Comparison of ENCODE assay signal across 9 mouse cellular contexts in the genomic region with DNA sequence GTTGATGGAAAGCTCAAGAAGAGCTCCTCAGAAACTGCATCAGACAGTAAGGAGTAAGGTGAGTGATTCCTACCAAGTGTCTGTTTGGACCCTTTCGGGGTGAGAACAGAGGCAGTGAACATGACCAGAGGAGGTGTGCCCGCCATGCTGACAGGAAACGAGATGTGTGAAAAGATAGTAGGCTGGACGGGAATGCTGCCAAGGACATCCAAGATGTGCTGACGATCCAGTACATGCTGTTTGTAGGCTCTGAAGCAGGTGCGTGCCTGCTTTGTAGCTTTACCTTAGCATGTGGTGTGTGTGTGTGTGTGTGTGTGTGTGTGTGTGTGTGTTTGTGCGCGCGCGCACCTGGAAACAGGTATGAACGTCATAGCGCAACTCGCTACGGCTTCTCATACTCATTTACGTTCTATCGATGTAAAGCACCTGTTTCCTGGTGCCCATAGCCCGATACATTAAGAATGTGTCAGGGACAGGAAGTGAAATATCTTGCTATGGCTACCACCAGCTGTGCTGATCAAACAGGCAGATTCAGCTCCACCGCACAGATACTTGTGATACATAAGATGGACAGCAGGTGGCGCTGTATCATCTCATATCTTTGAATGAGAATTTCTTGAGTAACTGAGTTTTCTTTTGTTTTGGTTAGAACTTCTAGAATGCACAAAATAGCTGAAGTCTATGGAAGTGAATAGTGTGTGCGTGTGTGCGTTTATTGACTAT.
DNase-seq lines count a peak whose midpoint lies in the region; ATAC-seq and TF ChIP-seq lines count a peak whose summit lies in the region.
"Had no signal": no experiment of that assay in that cellular context is flagged by ENCODE, and none has a peak within 500 bp of the region (broad histone marks: within the 10 kb centered on the region; RNA-seq: fewer than 3 reads in every experiment).

No protein-coding gene starts in this region.

- H3K4me1 ChIP-seq in liver, embryonic 12.5 days = no peaks in the 10 kb centered on the region
- H3K4me1 ChIP-seq in hindbrain, postnatal 0 days (ENCODE audit: insufficient read depth, low read length) = no peaks in the 10 kb centered on the region
- H3K4me1 ChIP-seq: embryonic facial prominence, embryonic 15.5 days had no signal

- intact Hi-C loops in left cerebral cortex, postnatal 36 days (cut with DNase I) = loop anchor here (10.0 kb wide), 1 partner anchor 1020 kb away; no protein-coding TSS in a partner anchor

- H3K4me2 ChIP-seq in liver, embryonic 12.5 days = no peak overlapping the region
- no peak overlapping the region for H3K4me2 ChIP-seq in hindbrain, postnatal 0 days (ENCODE audit: low read depth, low read length)
- H3K4me2 ChIP-seq: embryonic facial prominence, embryonic 15.5 days had no signal

- no peaks in the 10 kb centered on the region for H3K9me3 ChIP-seq in liver, embryonic 12.5 days (replicated peaks)
- no peaks in the 10 kb centered on the region for H3K9me3 ChIP-seq in hindbrain, postnatal 0 days (ENCODE audit: low read length)
- H3K9me3 ChIP-seq: embryonic facial prominence, embryonic 15.5 days had no signal

- WGBS in liver, embryonic 12.5 days (ENCODE audit: insufficient replicate concordance) = 46% methylated on average over 21 of the region's 21 CpGs
- WGBS in hindbrain, postnatal 0 days = 59% methylated on average over 21 of the region's 21 CpGs

- no peak overlapping the region for H3K9ac ChIP-seq in liver, embryonic 12.5 days
- H3K9ac ChIP-seq in hindbrain, postnatal 0 days (replicated peaks; ENCODE audit: low read length) = no peak overlapping the region
- H3K9ac ChIP-seq: embryonic facial prominence, embryonic 15.5 days had no signal

- no peaks in the 10 kb centered on the region for H3K27me3 ChIP-seq in liver, embryonic 12.5 days (replicated peaks)
- no peaks in the 10 kb centered on the region for H3K27me3 ChIP-seq in hindbrain, postnatal 0 days (ENCODE audit: insufficient read depth, low read length)

- peak; percentile 89 for TF ChIP-seq CTCF in hindbrain, postnatal 0 days (IDR thresholded peaks at IDR 0.05; ENCODE audit: low read depth)

- H3K4me3 ChIP-seq in liver, embryonic 12.5 days = no peak overlapping the region
- H3K4me3 ChIP-seq in hindbrain, postnatal 0 days (ENCODE audit: low read length) = no peak overlapping the region
- H3K4me3 ChIP-seq: embryonic facial prominence, embryonic 15.5 days had no signal

- no peak for ATAC-seq in liver, embryonic 12.5 days
- ATAC-seq in hindbrain, postnatal 0 days = 0 out of 2 replicates have a peak, but pooled peaks have one; percentile 45
- ATAC-seq in inflammation-experienced regulatory T-cells, adult 6 months = no peak

- peak; percentile 29 for DNase-seq in liver
- peak; percentile 22 for DNase-seq in adrenal gland, postnatal 25 days
- DNase-seq in fibroblast of lung, adult 2 months (ENCODE audit: low read depth) = peak; percentile 9
- peak; percentile 89 for DNase-seq in hindbrain, postnatal 0 days (ENCODE audit: low spot score)
- DNase-seq in left cerebral cortex, postnatal 36 days (ENCODE audit: low spot score in 2 of 2) = peak; percentile 29 to 55
- peak; percentile 27 for DNase-seq in ovary, postnatal 14 days (ENCODE audit: low spot score)

- H3K36me3 ChIP-seq in liver, embryonic 12.5 days = no peaks in the 10 kb centered on the region
- H3K36me3 ChIP-seq in hindbrain, postnatal 0 days (ENCODE audit: insufficient read depth, low read length) = no peaks in the 10 kb centered on the region
- H3K36me3 ChIP-seq: embryonic facial prominence, embryonic 15.5 days had no signal

- H3K27ac ChIP-seq in liver, embryonic 12.5 days = no peak overlapping the region
- no peak overlapping the region for H3K27ac ChIP-seq in hindbrain, postnatal 0 days
- H3K27ac ChIP-seq: embryonic facial prominence, embryonic 15.5 days had no signal

Comparison
In these comparisons a context has a peak if more than half of its experiments do, and no peak if none do; other contexts are left out.
1. DNase-seq: peak in every context shown above with its lines; median percentile 89 in hindbrain, postnatal 0 days; 42 in left cerebral cortex, postnatal 36 days; 29 in liver; 27 in ovary, postnatal 14 days; 22 in adrenal gland, postnatal 25 days; 9 in fibroblast of lung, adult 2 months.